Mouse (Mus musculus): ENCODE data around the gene Negr1.

The Negr1 gene

DNA sequence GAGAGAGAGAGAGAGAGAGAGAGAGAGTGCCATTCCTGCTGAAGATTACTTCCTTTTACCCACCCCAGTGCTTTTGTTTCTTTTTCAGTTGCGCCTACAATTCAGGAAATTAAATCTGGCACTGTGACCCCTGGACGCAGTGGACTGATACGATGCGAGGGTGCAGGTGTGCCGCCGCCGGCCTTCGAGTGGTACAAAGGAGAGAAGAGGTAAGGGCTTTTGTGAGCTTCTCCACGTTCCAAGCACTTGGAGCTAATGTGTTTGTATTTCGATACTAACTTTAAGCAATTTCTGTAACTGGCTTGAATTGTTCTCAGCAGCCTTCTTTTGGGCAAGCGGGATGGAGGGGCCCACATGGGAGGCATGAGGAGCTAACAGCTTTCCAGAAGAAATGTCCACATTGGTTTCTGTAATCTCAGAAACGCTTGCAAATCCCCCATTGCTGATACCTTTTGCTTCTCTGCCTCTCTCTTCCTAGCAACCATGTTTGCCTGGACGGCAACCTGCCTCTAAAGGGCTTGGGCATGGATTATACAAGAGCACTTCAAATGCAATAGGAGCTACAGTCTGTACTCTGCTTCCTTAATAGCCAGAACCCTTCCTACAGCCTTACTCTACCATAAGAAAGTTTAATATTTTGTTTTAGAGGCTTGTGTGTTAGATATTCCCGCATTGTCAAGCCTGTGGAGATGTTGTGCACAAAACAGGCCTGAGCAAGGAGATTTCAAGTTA is 584.7 kb downstream of the Negr1 start:
- no peak for DNase-seq

DNA sequence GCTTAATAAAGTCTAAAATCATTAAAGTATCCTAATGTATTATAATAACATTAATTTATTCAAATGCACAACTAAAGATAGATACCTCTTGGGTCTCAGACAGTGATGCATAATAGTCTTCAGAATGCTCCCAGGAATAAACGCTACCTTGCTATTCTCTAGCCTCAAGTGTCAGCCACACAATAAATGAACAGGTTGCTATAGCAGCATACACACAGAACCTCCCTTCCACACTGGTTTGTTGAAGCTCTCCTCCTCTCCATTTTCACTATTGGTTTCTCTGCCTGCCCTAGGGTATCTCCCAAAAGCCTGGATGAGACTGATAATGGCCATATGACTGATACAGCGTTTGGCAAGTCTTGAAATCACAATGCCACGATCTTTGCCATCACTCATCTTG is 593.3 kb downstream of the Negr1 start:
- DNase-seq: no peak

DNA sequence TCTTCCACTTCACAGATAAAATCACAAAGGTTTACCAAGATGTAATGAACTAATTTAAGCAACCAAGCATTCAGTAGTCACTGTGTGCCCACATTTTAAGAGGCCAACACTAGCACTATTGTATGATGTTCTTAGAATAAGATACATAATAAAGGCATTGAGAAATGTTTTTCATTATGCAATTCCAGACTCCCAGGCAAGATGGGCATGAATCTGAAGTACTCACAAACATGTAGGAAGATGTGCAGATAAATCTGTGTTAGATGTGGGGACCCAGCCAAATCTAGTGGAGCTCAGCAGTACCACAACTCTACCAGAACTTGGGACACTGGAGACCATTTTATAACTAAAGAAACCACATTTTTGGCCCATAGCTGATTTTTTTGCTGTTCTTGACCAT is 593.9 kb downstream of the Negr1 start:
- DNase-seq: no peak

DNA sequence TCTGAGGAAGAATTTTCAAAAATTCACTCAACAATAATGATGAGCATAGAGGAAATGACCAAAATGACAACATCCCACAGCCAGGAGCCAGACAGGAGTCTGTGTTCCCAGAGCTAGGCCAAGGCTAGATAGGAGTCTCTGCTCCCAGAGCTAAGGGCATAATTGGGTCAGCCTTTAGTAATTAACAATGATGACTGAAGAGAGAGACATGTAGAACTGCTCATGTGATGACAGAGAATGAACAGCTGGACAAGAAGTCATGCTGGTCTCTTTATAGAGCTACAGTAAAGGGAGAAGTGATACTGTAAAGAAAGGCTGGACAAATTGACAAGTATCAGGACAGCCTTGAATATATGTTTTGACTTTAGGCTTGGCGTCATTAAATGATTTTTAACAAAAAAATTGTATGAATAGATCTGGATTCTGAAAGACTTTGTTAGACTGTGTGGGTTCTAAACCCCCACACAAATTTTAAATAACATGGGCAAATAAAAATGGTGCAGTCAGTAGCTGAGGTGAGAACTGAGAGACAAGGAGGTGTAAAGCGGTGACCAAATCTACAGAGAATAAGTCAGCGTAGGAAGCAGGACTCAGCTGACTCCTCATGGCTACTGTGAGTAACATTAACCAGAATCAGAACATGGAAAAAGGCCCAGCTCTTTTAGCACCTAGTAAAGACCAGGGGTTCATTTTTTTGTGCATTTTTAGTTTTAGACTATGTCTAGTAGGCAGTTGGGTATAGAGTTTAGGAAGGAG is 603.4 kb downstream of the Negr1 start:
- no peak for DNase-seq

DNA sequence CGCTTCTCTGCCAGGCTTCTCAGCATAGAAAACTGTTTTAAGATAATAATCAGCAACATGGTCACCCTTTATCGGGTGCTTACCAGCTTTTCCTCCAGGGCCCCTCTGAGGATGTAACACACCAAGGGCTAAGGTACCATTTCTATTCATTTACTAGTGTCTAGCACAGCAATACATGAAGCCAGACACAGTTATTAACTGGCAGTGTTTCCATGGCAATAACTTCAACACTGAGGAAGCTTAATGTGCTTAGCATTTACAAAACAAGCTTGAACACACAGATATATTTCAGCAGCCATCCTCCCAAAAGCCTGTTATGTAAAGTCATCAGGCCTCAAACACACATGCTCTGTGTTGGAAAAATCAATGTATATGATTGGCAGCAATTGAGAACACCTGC is 620.4 kb downstream of the Negr1 start:
- DNase-seq: no peak

DNA sequence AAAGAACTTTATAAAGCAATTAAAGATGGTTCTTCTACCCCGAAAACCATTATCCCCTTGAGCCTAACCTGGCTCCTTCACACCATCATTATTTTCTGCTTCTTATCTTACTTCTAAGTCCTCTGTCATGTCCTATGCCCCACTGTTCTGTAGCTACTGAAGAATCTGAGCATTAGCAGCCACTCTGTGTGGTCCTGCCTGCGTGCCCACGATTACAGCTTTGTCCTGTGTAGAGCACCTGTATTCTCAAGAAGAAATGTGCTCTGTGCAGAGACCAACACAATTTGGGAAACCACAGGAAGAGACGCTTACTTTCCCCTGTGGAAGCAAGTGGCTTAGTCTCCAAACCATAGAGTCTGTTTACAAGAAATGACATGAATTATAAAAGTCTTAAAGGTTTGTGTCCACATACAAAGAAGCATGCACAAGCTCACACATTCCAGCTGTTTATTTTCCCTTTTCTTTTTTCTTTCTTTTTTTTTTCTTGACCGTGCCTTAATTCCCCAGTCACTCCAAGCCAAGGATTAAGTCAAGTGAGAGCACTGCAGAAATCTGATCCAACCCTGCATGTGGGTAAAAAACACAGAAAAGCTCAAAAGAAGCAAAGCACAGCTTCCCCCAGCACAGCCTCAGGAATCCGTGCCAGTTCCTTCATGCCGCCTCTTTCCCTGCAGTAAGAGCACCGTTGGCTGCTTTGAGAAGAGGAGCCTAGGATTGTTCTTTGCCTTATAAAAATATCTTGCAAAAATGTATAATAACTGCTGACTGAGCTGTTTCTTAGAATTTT is 627.5 kb downstream of the Negr1 start:
- no peak for DNase-seq

DNA sequence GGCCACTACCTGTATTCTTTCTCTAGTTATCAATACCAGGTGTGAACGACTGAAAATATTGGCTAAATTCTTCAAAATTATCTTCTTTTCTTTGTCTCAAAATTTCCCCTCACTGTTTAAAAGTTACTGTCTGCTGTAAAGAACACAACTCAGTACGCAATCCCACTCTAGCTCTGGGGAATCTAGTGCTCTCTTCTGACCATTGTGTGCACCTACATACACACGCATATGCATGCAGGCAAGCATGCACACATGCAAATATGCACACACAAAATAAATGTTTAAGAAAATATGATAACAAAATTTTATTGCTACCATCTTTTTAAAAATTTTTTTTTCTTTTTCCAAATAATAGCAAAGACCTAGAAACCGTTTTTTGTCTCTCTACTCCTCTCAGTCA is 628.2 kb downstream of the Negr1 start:
- no peak for DNase-seq

DNA sequence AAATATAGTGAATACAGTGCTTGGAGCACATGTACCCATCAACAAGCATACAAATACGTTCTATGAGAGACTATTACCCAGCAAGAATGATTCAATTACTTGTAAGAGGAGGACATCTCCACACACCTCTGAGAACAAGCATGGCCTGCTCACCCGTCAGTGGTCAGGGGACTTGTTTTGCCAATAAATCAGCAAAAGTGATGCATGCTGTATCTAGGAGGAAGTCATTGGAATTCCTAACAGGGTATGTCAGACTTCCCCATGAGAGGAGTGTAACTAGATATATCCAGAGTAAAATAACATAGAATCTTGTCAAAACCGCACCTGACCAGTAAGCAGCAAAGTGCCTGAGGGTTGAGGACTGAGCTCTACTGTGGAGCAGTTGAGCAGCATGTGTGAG is 629.0 kb downstream of the Negr1 start:
- no peak for DNase-seq

DNA sequence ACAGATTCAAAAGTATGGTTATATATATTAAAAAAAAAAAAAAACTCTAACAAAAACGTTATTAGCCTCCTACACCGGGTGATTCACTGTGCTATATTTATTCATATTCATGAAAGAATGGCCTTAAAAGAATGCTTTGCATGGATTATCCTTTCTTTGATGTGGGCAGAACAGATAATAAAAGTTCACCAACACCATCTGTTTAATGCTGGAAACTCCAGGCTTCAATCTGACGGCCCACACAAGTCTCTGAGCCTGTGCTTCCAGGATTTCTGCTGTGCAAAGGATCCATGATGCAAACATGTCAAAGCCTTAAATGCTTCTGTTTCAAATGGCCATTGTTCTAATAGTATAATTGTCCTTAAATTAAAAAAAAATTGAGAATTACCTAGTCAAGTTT is 630.4 kb downstream of the Negr1 start:
- no peak for DNase-seq

DNA sequence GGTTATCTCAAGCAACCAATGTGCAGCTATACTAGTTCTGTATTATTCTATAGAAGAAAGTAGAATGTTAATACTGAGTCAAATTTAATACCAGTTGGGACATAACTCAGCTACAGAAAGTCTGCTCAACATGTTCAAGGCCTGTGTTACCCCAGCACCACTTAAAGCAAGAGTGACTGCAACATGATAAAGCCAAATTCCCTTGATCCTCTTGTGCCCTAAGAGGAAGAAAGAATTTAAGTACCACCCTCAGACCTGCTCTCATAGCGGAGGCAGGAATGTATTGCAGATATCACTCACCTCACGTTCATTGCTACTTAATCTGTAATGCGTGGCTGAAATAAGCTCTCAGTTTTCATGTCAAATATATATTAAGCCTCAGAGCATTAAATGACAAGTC is 631.5 kb downstream of the Negr1 start:
- DNase-seq: no peak

DNA sequence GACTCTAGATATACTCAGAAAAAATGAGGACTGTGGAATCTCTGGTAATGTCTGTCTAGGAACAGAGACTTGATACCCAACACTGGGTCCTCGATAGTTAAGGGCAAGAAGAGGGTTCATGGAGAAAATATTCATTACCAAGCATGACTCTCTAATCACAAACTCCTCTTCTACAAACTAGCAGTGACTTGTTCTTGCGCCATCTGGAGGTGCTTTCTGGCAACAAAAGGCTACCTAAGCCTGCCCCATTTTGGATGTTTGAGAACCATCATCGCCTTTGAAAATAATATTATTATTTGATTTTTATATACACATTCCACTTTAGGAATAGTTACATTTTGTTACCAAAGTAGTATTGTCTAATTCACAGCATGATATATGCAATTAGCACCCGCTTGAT is 637.1 kb downstream of the Negr1 start:
- DNase-seq: no peak

DNA sequence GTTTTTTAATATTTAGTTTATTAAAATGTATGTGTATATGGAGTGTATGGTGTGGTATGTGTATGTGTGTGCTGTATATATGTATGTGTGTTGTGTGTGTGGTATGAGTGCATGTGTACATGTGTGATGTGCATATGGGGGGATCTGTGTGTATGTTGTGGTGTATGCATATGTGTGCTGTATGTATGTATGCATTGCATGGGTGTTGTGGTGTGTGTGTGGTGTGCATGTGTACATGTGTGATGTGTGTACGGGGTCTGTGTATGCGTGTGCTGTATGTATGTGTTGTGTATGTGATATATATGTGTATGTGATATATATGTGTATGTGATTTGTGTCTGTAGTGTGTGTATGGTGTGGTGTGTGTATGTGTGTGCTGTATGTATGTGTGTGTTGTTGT is 640.1 kb downstream of the Negr1 start:
- no peak for DNase-seq

DNA sequence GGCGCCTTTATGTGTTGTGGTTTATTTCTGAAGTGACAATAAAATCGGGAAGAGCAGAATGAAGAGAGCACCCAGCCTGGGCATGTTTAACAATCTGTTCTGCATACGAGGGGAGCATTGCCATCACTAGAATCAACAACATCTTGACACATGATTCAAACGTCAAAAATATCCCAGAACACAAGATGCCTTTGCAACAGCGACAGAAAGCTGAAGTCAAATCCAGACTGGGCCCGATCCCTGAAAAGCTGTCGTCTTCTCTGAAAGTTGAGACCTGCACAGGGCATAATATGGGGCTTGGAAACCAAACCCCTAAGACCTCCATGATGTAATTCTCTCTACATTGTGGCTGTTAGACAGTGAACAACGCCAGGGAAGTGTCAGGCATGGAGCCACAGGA is 642.0 kb downstream of the Negr1 start:
- DNase-seq: no peak

DNA sequence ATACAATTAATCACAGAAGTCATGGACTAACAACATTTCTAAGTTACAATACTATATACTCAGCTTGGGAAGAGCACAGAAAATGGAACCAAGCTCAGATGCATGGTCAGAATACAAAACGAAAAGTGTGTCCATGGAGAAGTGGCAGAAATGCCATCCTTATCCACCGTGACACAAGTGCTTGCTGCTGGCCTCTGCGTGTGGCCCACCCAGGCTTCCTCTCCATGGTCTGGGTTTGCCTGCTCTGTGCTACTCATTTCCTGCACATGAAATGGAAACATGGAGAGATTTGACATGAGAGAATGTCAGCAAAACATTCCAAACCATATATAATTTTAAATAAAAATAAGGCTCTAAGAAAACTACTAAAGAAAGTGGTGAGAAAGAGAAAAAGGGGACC is 645.2 kb downstream of the Negr1 start:
- DNase-seq: no peak

DNA sequence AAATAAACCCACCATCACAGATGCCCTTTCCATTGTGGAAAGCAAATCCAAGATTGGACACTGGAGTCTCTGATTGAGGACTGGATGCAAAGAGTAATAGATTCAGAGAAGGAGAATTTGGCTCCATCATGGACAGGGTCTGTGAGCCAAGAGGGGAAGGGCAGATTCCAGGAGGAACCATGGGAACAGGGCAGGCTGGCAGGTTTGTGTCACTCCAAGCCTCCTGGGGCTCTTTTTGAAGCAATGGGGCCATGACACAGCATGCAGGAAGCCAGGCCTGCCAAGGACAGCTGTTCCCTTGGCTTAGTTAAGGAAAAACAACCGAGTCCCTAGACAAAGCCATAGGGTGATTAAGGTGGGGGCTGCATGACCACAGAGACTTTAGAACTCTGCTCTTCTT is 647.4 kb downstream of the Negr1 start:
- DNase-seq: peak; percentile 4

DNA sequence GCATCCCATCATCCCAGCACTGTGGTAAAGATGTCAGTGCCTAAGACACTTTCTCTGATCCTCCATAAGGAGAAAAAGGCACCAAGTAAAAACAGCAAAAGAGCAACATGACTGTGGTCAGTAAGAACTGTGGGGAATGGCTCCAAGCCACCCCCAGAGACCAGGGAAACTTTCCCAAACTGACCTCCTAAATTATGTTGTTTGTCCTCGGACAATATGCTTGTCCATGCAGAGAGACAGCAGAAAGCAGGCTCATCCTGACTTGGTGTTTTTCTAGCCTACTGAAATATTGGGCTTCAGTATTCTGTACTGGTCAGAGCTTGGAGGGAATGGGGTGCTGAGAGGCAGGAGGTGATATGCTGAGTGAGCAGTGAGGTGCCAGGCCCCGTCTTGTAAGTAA is 647.8 kb downstream of the Negr1 start:
- DNase-seq: no peak

DNA sequence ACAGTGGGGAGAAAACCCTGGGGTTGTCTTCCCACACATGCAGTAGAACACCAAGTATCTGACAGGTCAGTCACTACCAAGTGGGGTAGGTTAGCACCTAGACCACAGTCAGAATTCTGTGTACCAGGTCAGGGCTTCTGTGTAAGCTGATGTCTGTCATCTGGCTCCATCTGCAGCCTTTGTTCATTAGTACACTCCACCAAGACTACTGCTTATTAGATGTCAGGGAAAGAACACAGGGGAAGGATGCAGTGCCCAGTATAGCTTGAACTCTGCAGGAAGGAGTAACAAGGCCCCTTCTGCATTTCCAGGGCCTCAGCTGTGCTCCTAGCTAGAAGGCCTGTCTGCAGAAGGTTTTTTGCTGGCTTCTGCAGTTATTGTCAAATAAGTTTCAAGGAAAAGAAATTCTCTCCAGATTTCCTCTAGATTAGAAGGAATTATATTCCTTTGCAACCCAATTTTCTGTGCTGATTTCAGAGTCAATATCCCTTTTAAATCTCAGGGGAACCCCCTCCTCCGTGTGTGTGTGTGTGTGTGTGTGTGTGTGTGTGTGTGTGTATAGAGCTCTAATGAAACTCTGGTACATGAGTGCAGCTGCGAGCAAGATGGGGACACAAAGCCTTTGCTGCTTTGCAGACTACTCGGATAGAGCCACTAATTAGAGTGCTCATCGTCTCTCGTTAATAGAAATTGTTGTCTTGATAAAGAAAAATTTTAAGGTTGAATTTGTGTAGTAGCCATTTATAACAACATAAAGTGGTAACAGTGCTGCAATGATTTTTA is 654.5 kb downstream of the Negr1 start:
- no peak for DNase-seq

DNA sequence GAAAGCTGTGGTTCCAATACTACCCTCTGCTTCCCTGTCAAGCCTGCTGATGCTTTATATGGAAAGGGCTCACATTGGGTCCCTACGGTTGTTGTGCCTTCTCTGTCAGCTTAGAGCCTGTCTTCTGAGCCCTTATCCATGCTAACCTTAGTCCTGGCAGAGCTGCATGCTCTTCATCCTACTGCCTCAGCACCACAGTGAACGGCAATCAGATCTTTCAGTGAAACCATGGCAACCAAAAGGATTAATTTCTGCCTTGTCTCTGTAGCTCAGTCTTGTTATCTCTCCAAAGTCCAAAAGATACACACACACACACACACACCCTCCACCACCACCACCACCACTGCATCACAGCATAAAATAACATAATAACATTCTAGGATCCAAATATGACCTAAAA is 656.2 kb downstream of the Negr1 start:
- no peak for DNase-seq

DNA sequence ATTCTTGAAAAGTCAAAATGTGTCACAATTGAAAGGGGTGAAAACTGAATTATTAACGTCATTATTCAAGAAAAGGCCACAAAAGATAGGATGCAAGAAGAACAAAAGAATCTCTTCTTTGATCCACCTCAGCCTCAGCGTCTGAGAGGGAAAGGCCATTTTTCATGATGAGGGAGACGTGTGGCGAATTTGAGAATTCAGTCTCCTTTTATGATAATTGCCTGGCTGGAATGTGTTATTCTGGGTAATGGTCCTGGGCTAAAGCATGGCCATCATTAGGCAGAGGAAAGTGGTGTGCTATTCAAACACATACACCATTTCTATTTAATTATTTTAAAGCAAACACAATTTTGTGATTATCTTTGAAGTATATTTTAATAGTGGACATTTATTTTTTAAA is 663.3 kb downstream of the Negr1 start:
- no peak for DNase-seq

DNA sequence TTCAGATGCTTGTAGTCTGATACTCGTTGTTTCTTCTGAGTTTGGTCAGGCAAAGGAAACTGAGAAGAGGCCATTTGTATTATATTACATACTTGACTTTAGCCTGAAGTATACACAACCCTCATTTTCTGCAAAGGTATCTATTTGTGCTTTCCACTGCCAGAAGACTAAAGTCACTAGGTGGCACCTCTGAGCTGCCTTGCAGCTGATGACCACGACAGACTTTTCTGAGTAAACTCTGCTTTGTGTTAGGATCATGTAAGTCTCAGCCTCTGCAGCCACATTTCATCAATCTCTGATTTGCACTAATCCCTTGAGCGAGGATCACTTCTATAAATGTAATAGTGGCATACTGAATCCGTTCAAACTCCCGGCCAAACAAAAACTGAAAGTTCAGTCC is 671.1 kb downstream of the Negr1 start:
- peak; percentile 5 for DNase-seq

DNA sequence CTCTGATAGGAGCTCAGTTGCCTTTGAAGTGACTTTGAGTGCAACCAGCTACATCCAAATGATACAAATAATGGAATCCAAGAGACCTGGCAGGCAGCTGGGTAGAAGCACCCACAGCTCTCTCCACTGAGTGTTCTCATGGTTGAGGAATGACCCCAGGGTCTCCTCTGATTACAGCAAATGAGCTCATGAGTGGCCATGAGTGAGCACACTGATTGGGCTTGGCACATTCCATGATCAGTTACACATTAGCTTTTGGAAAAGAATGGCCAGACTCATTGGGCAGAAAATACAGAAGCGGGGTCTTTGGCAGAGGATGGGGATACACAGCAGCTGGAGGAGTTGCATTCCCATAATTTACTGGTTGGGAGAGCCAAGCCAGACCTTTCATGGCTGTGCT is 678.6 kb downstream of the Negr1 start:
- DNase-seq: no peak

DNA sequence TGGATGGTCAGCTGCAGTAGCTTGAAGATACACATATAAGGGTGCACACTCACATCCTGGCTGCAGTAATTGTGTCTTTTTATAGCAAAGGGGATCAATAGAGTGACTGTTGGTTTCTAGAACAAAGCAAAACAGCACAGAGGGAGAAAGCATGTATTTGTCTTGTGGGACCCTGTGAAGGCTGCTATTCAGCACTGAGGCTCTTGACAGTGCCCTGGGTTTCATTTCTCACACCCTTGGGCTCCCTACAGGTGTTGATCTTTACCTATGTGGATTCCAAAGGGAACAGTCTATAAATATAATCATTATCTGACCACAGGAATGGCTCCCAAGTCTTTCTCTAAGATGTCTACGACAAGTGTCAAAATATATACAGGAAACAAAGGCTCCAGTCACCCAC is 693.9 kb downstream of the Negr1 start:
- no peak for DNase-seq

DNA sequence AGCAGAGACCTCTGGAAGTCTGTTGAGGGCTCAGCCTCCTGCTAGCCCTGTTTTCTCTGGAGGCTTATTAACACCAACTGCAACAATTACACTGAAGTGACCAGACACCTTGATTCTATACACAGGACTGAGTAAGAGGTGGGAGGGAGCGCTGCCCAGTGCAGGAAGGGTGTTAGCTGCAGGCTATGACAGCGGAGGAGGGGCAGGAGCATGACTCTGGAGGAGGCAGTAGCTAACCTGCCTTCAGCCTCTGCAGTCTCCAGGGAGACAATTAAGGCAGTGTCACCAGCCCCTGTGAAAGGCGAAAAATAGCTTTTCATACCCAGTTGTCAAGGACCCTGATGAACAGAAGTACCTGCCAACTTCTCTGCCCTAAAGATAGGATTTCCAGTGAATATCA is 694.3 kb downstream of the Negr1 start:
- no peak for DNase-seq

All from kidney, adult 11 months (tissue).